Mouse (Mus musculus): ENCODE results near the gene Creg2. TPM values are rescaled to one million over a fixed set of nuclear protein-coding genes. Genes with fewer than 3 reads are reported as not detected.
"Not testable (repeated sequence)": the region's sequence is repeated elsewhere in the genome, so short reads cannot be mapped to it uniquely, and the experiment has no call there.

The Creg2 gene
- polyA plus RNA-seq, 1 experiment from 2014 or later, result 0.34 TPM

DNA sequence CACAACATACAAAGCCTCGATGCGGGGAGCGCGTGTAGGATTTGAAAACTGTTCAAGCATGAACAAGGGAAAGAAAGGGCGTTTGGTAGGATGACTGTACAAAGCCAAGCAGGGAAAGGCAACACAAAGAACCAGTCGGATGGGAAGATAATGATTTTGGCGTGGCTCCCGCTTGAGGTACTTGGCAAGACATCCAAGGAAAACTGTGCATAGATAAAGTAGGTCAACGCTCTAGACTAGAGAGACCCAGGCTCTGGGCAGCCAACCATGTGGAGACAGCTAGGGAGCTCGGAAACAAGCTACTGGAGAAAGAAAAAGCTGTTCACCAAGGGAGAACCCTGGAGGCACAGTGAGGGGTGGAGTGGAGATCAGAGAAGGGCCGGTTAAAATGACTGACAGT is 52.5 kb downstream of the Creg2 start:
- Histone ChIP-seq H3K4me3 (ENCODE audit: low read depth, low read length) (no peak overlapping the region), H3K27ac (ENCODE audit: low read depth) (no peak overlapping the region), H3K4me2 (ENCODE audit: low read length) (no peak overlapping the region), H3K9ac (ENCODE audit: low read length) (no peak overlapping the region), H3K27me3 (replicated peaks; ENCODE audit: control insufficient read depth, insufficient read depth, low read length) (no peaks in the 10 kb centered on the region), H3K36me3 (ENCODE audit: control insufficient read depth, insufficient read depth, low read length) (no peaks in the 10 kb centered on the region), H3K4me1 (replicated peaks; ENCODE audit: control insufficient read depth, insufficient read depth, low read length) (no peaks in the 10 kb centered on the region), H3K9me3 (ENCODE audit: control insufficient read depth, low read length) (0 out of 2 replicates have a peak, but pooled peaks cover 2% of the 10 kb centered on the region)
- WGBS, result 83% methylated on average over 11 of the region's 11 CpGs
- ATAC-seq (replicated peaks; ENCODE audit: low FRiP score, low TSS enrichment, low read depth) (no peak), DNase-seq (ENCODE audit: low spot score) (no peak)

DNA sequence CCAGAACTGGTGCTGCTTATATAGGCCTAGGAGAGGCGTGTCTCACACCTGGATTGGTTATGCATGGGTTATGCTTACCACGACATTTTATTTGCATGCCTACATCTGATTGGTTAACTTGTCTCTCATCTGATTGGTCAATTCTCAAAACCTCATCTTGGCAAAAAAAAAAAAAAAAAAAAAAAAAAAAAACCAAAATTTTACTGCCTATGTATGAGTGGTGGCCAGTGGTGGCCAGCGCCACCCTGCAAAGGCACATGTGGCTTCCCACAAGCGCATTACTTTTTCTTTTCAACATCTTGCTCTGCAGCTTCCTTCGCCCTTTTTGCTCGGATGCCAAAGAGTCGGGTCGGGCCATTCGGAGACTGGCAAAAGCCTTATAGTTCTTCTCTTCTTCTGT is 54.1 kb downstream of the Creg2 start:
- H3K27ac ChIP-seq (ENCODE audit: low read depth); H3K27me3 ChIP-seq (replicated peaks; ENCODE audit: control insufficient read depth, insufficient read depth, low read length); H3K4me1 ChIP-seq (replicated peaks; ENCODE audit: control insufficient read depth, insufficient read depth, low read length); H3K4me2 ChIP-seq (ENCODE audit: low read length); H3K4me3 ChIP-seq (ENCODE audit: low read depth, low read length); ATAC-seq (replicated peaks; ENCODE audit: low FRiP score, low TSS enrichment, low read depth); H3K9me3 ChIP-seq (ENCODE audit: control insufficient read depth, low read length); H3K9ac ChIP-seq (ENCODE audit: low read length); H3K36me3 ChIP-seq (ENCODE audit: control insufficient read depth, insufficient read depth, low read length); DNase-seq (ENCODE audit: low spot score): not testable (repeated sequence)
- WGBS, result 90% methylated on average over 9 of the region's 9 CpGs

DNA sequence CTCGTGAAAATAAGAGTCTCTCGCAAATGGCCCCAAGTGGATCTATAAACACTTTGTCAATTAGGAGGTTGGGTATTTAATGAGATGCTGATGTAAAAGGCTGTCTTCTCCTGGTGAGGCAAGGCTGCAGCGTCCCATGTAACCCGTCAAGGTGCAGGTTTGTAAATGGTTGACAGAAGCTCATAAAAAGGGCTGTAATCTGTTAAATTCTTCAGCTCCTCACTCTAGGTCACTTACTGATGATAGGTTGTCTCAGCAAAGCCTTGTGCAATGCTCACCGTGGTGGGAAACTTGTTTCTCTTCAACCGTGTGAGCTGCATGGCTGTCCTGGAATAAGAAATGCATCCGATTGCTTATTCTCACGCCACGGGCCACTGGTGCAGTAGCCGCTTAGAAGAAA is 57.4 kb downstream of the Creg2 start:
- no peaks in the 10 kb centered on the region for H3K36me3 ChIP-seq (ENCODE audit: control insufficient read depth, insufficient read depth, low read length)
- no peaks in the 10 kb centered on the region for H3K27me3 ChIP-seq (replicated peaks; ENCODE audit: control insufficient read depth, insufficient read depth, low read length)
- WGBS, result 62% methylated on average over 10 of the region's 10 CpGs
- no peaks in the 10 kb centered on the region for H3K9me3 ChIP-seq (ENCODE audit: control insufficient read depth, low read length)
- DNase-seq (ENCODE audit: low spot score) (no peak), ATAC-seq (replicated peaks; ENCODE audit: low FRiP score, low TSS enrichment, low read depth) (peak; percentile 60; the same call in 1 of the 2 replicates)
- H3K4me3 ChIP-seq (ENCODE audit: low read depth, low read length), result no peak overlapping the region
- H3K4me1 ChIP-seq (replicated peaks; ENCODE audit: control insufficient read depth, insufficient read depth, low read length), result no peaks in the 10 kb centered on the region
- peak overlapping the region; percentile 14; the same call in 1 of the 2 replicates for H3K27ac ChIP-seq (ENCODE audit: low read depth)
- peak overlapping the region; percentile 26; the same call in 1 of the 2 replicates for H3K4me2 ChIP-seq (ENCODE audit: low read length)
- H3K9ac ChIP-seq (ENCODE audit: low read length), result no peak overlapping the region

GRCm38 (mm10) chr1:39592090-39592489 is 59.2 kb downstream of the Creg2 start:
- 0 out of 2 replicates have a peak, but pooled peaks have one; percentile 43 for ATAC-seq (replicated peaks; ENCODE audit: low FRiP score, low TSS enrichment, low read depth)
- Histone ChIP-seq H3K36me3 (ENCODE audit: control insufficient read depth, insufficient read depth, low read length) (no peaks in the 10 kb centered on the region), H3K4me3 (ENCODE audit: low read depth, low read length) (no peak overlapping the region), H3K4me1 (replicated peaks; ENCODE audit: control insufficient read depth, insufficient read depth, low read length) (no peaks in the 10 kb centered on the region), H3K27ac (ENCODE audit: low read depth) (no peak overlapping the region), H3K9ac (ENCODE audit: low read length) (no peak overlapping the region), H3K9me3 (ENCODE audit: control insufficient read depth, low read length) (no peaks in the 10 kb centered on the region), H3K4me2 (ENCODE audit: low read length) (no peak overlapping the region), H3K27me3 (replicated peaks; ENCODE audit: control insufficient read depth, insufficient read depth, low read length) (no peaks in the 10 kb centered on the region)
- DNase-seq (ENCODE audit: low spot score), result no peak
- 63% methylated on average over 4 of the region's 4 CpGs for WGBS

GRCm38 (mm10) chr1:39591557-39591956 is 59.7 kb downstream of the Creg2 start:
- H3K27ac ChIP-seq (ENCODE audit: low read depth); H3K4me2 ChIP-seq (ENCODE audit: low read length); H3K9me3 ChIP-seq (ENCODE audit: control insufficient read depth, low read length); ATAC-seq (replicated peaks; ENCODE audit: low FRiP score, low TSS enrichment, low read depth); H3K4me3 ChIP-seq (ENCODE audit: low read depth, low read length); H3K9ac ChIP-seq (ENCODE audit: low read length); H3K36me3 ChIP-seq (ENCODE audit: control insufficient read depth, insufficient read depth, low read length); DNase-seq (ENCODE audit: low spot score); H3K27me3 ChIP-seq (replicated peaks; ENCODE audit: control insufficient read depth, insufficient read depth, low read length); H3K4me1 ChIP-seq (replicated peaks; ENCODE audit: control insufficient read depth, insufficient read depth, low read length): not testable (repeated sequence)
- 52% methylated on average over 1 of the region's 1 CpGs for WGBS

GRCm38 (mm10) chr1:39590193-39590592 is 61.1 kb downstream of the Creg2 start:
- Histone ChIP-seq H3K27me3 (replicated peaks; ENCODE audit: control insufficient read depth, insufficient read depth, low read length) (no peaks in the 10 kb centered on the region), H3K4me1 (replicated peaks; ENCODE audit: control insufficient read depth, insufficient read depth, low read length) (no peaks in the 10 kb centered on the region), H3K9me3 (ENCODE audit: control insufficient read depth, low read length) (no peaks in the 10 kb centered on the region), H3K4me3 (ENCODE audit: low read depth, low read length) (no peak overlapping the region), H3K36me3 (ENCODE audit: control insufficient read depth, insufficient read depth, low read length) (no peaks in the 10 kb centered on the region), H3K9ac (ENCODE audit: low read length) (no peak overlapping the region), H3K27ac (ENCODE audit: low read depth) (no peak overlapping the region), H3K4me2 (ENCODE audit: low read length) (no peak overlapping the region)
- DNase-seq (ENCODE audit: low spot score), result no peak
- ATAC-seq (replicated peaks; ENCODE audit: low FRiP score, low TSS enrichment, low read depth), result no peak
- WGBS, result 78% methylated on average over 5 of the region's 5 CpGs

DNA sequence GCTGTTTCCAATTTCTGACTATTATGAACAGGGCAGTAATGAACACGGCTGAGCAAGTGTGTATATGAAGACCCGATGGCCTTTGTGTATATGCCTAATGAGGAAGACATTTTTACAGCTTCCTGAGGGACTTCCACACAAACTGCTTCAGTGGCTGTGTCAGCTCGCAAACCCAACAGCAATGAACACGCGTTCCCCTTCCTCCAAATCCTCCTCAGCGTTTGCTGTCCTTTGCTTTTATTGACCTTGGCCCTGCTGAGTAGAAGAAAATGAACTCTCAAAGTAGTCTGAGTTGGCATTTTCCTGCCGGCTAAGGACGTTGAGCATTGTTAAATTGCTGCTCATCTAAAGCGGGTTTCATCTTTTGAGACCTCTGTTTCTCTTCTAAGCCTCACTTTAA is 65.9 kb downstream of the Creg2 start:
- H3K9ac ChIP-seq (ENCODE audit: low read length), result no peak overlapping the region
- H3K4me1 ChIP-seq (replicated peaks; ENCODE audit: control insufficient read depth, insufficient read depth, low read length), result no peaks in the 10 kb centered on the region
- H3K4me3 ChIP-seq (ENCODE audit: low read depth, low read length), result no peak overlapping the region
- no peak overlapping the region for H3K27ac ChIP-seq (ENCODE audit: low read depth)
- H3K4me2 ChIP-seq (ENCODE audit: low read length), result no peak overlapping the region
- no peak for ATAC-seq (replicated peaks; ENCODE audit: low FRiP score, low TSS enrichment, low read depth)
- H3K27me3 ChIP-seq (replicated peaks; ENCODE audit: control insufficient read depth, insufficient read depth, low read length), result no peaks in the 10 kb centered on the region
- WGBS, result 78% methylated on average over 9 of the region's 9 CpGs
- H3K9me3 ChIP-seq (ENCODE audit: control insufficient read depth, low read length), result no peaks in the 10 kb centered on the region
- H3K36me3 ChIP-seq (ENCODE audit: control insufficient read depth, insufficient read depth, low read length), result no peaks in the 10 kb centered on the region
- DNase-seq (ENCODE audit: low spot score), result no peak

- H3K9ac ChIP-seq (ENCODE audit: low read length), result no peak overlapping the region
- no peaks in the 10 kb centered on the region for H3K27me3 ChIP-seq (replicated peaks; ENCODE audit: control insufficient read depth, insufficient read depth, low read length)
- H3K4me2 ChIP-seq (ENCODE audit: low read length), result no peak overlapping the region
- no peak for DNase-seq (ENCODE audit: low spot score)
- no peak overlapping the region for H3K27ac ChIP-seq (ENCODE audit: low read depth)
- no peaks in the 10 kb centered on the region for H3K36me3 ChIP-seq (ENCODE audit: control insufficient read depth, insufficient read depth, low read length)
- no peaks in the 10 kb centered on the region for H3K4me1 ChIP-seq (replicated peaks; ENCODE audit: control insufficient read depth, insufficient read depth, low read length)
- H3K4me3 ChIP-seq (ENCODE audit: low read depth, low read length), result no peak overlapping the region
- no peak for ATAC-seq (replicated peaks; ENCODE audit: low FRiP score, low TSS enrichment, low read depth)
- WGBS, result 93% methylated on average over 9 of the region's 9 CpGs
- no peaks in the 10 kb centered on the region for H3K9me3 ChIP-seq (ENCODE audit: control insufficient read depth, low read length)
Observed at GRCm38 (mm10) chr1:39583173-39583572, 68.1 kb downstream of the Creg2 start.

DNA sequence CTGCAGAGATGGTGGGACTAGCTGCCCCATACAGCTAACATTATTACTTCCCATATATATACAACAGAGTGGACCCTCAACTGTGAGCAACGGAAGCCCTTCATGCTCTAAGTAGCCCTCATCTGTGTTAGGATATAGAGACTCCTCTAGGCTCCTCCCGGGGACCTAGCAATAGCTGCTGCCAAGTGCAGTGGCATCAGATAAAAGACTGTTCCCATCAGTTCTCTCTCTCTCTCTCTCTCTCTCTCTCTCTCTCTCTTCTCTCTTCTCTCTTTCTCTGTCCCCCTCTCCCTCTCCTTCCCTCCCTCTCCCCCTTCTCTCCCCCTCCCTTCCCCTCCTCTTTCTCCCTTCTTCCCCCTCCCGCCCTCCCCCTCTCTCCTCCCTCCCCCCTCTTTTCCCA is 70.1 kb downstream of the Creg2 start:
- H3K9ac ChIP-seq (ENCODE audit: low read length), result no peak overlapping the region
- no peaks in the 10 kb centered on the region for H3K9me3 ChIP-seq (ENCODE audit: control insufficient read depth, low read length)
- ATAC-seq (replicated peaks; ENCODE audit: low FRiP score, low TSS enrichment, low read depth) (no peak), DNase-seq (ENCODE audit: low spot score) (no peak)
- 0 out of 2 replicates have a peak, but pooled peaks cover 5% of the 10 kb centered on the region for H3K4me1 ChIP-seq (replicated peaks; ENCODE audit: control insufficient read depth, insufficient read depth, low read length)
- no peak overlapping the region for H3K27ac ChIP-seq (ENCODE audit: low read depth)
- no peaks in the 10 kb centered on the region for H3K36me3 ChIP-seq (ENCODE audit: control insufficient read depth, insufficient read depth, low read length)
- H3K4me2 ChIP-seq (ENCODE audit: low read length), result no peak overlapping the region
- 90% methylated on average over 2 of the region's 3 CpGs for WGBS
- H3K4me3 ChIP-seq (ENCODE audit: low read depth, low read length), result no peak overlapping the region
- H3K27me3 ChIP-seq (replicated peaks; ENCODE audit: control insufficient read depth, insufficient read depth, low read length), result no peaks in the 10 kb centered on the region
